Mouse (Mus musculus) forebrain, postnatal 0 days (tissue): ENCODE measurements around the gene Cacna1d. TPM values are rescaled to one million over a fixed set of nuclear protein-coding genes. Genes with fewer than 3 reads are reported as not detected.

Source experiments
- ATAC-seq: fragments of 200-750 bp; cut with Nextera tagmentation; 2 replicates; pipeline ENCODE4 v1.8.0; 2017; ENCODE audit warnings: mild to moderate bottlenecking, moderate library complexity
- DNase-seq: peaks from one replicate; pipeline ENCODE4 v3.0.0-alpha.2; 2015
- H3K27ac ChIP-seq: fragments of 300-500 bp; sonication (generic); 2 replicates; pipeline ENCODE4 v1.5.1; 2014; ENCODE audit warnings: low read depth, mild to moderate bottlenecking, antibody characterized with exemption, low read length, moderate library complexity, mixed read lengths
- H3K27me3 ChIP-seq: fragments of 300-500 bp; sonication (generic); 2 replicates; pipeline ENCODE4 v1.6.1; 2014; ENCODE audit warnings: mild to moderate bottlenecking, low read length, mixed read lengths; ENCODE audit not compliant: insufficient read depth
- H3K36me3 ChIP-seq: fragments of 300-500 bp; sonication (generic); 2 replicates; pipeline ENCODE4 v1.6.1; 2014; ENCODE audit warnings: mild to moderate bottlenecking, moderate library complexity; ENCODE audit not compliant: insufficient read depth
- H3K4me1 ChIP-seq: fragments of 300-500 bp; sonication (generic); 2 replicates; pipeline ENCODE4 v1.6.1; 2014; ENCODE audit warnings: antibody characterized with exemption; ENCODE audit not compliant: insufficient read depth
- H3K4me2 ChIP-seq: fragments of 300-500 bp; sonication (generic); 2 replicates; pipeline ENCODE4 v1.6.1; 2014; ENCODE audit warnings: low read depth, mild to moderate bottlenecking, moderate library complexity
- H3K4me3 ChIP-seq: fragments of 300-500 bp; sonication (generic); 2 replicates; pipeline ENCODE4 v1.5.1; 2014; ENCODE audit warnings: low read depth, low read length, mixed read lengths
- H3K9ac ChIP-seq: fragments of 300-500 bp; sonication (generic); 2 replicates; pipeline ENCODE4 v1.6.1; 2014; ENCODE audit warnings: mild to moderate bottlenecking
- H3K9me3 ChIP-seq: fragments of 300-500 bp; sonication (generic); 2 replicates; pipeline ENCODE4 v1.6.1; 2016; ENCODE audit warnings: low read length
- CTCF ChIP-seq: sonication (generic); IDR thresholded peaks from 2 replicates; pipeline ENCODE4 v1.5.1; 2016; ENCODE audit warnings: antibody characterized with exemption, control low read depth, low read depth
- WGBS: fragments of 180-500 bp; shearing (Covaris S2); extraction: QIAGEN DNeasy Blood & Tissue Kit; methylation state at CpG from one replicate; pipeline ENCODE4 v1.1.7; 2014; 5-methylcytosine and 5-hydroxymethylcytosine counted together
- polyA plus RNA-seq: library from polyadenylated mRNA; unstranded; fragments of >200 nt; fragmentation: Nextera tagmentation; extraction: Ambion mirVana; gene quantifications from 2 replicates; pipeline ENCODE4 v1.2.1, GENCODE M21; 2015
- total RNA-seq: library from RNA; depleted of rRNA; stranded (reverse); fragments of >200 nt; gene quantifications from 2 replicates; pipeline ENCODE4 v1.2.3, GENCODE M21; 2014

Cacna1d gene
- total and polyA plus RNA-seq, 2 experiments from 2014 or later = 7.2 to 31.3 TPM

DNA sequence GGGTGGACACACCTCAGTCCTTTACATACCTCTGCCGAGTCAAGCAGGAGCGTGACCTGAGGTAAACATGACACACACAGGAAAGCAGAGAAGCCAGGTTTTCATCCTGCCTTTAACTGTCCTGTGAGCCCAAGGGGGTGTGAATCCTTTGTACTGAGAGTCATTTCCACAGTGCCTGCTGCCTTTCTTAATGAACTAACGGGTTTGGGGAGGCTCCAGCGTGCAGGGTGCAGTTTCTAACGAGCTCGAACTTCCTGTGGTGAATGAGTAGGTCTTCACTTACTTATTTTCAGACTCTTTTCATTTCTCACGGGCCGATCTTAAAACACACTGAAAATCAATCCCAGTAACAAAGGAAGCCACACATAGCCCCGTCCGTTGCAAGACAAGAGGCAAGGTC lies 476.8 kb downstream of the Cacna1d start:
- TF ChIP-seq CTCF = no peak
- Histone ChIP-seq H3K36me3 (no peaks in the 10 kb centered on the region), H3K4me2 (no peak overlapping the region), H3K27ac (no peak overlapping the region), H3K9me3 (no peaks in the 10 kb centered on the region), H3K27me3 (no peaks in the 10 kb centered on the region), H3K9ac (no peak overlapping the region), H3K4me3 (no peak overlapping the region), H3K4me1 (peaks cover 3% of the 10 kb centered on the region; the same call in 1 of the 2 replicates)
- WGBS = 37% methylated on average over 10 of the region's 10 CpGs
- ATAC-seq (no peak), DNase-seq (no peak)

DNA sequence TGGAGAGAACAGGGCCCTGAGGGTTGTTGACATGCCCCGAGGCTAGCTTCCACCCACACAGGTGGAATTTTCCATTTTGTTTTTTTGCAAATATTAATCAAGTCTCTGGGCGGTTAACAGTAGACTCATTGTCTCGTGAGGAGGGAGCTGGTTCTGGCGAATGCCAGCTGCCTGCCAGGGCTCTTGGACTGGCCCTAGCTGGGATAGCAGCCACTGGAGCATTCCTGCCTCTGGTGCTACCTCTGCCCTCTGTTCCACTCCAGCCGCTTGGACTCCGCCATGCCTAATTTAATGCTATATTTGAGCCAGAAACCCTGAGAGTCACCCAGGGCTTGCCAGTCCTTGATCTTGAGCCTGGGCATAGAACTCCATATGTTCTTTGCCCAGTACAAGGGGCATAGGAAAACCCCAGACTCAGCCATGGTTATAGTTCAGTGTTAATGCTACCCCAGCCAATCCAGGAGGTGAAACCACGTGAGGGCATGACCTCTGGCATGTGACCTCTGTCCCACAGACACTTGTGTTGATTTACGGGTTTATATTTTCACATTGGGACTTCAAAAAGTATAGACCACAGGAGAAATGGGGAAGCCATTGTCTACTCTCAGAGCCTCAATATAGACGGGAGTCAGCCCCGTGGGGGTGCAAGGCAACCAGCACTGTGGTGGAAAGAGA lies 479.2 kb downstream of the Cacna1d start:
- Histone ChIP-seq H3K4me3 (no peak overlapping the region), H3K4me1 (peaks cover 11% of the 10 kb centered on the region), H3K27ac (no peak overlapping the region), H3K27me3 (no peaks in the 10 kb centered on the region), H3K9ac (no peak overlapping the region), H3K4me2 (no peak overlapping the region), H3K9me3 (no peaks in the 10 kb centered on the region), H3K36me3 (no peaks in the 10 kb centered on the region)
- DNase-seq (no peak), ATAC-seq (0 out of 2 replicates have a peak, but pooled peaks have one; percentile 36)
- TF ChIP-seq CTCF = no peak
- WGBS = 67% methylated on average over 10 of the region's 10 CpGs

DNA sequence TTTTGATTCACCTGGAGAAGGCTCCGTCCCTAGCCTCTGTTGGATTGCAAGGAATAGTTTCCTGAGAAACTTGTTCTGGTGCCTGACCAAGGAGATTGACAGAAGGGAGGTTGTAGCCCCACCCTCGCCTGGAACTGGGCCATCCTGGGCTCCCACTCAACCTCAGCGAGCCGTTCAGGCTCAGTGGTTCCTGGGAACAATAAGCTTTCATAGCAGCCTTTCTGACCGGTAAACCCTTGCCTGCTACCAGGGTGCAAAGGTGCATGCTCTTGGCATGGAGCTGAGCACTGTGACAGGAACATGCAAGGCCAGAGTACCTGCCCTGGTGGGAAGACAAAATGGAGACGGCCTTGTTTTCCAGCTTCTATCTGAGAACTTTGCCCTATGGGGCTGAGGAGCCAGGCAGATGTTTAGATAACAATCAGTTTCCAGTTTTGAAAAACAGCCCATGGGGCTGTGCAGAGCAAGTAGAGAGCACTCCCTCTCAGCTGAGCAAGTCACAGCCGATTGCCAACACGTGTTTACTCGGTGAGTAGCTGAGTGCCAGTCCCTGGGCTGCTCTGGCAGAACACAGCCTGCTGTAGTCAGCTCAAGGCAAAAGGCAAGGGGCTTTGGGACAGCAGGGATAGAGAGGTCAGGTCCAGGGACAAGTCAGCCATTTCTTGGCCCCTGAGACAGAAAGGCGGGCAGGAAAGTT lies 481.2 kb downstream of the Cacna1d start:
- no peak; the same call in 1 of the 2 replicates for ATAC-seq
- DNase-seq = peak; percentile 58
- Histone ChIP-seq H3K27ac (no peak overlapping the region; the same call in 1 of the 2 replicates), H3K27me3 (no peaks in the 10 kb centered on the region), H3K9me3 (no peaks in the 10 kb centered on the region), H3K36me3 (no peaks in the 10 kb centered on the region), H3K4me1 (peaks cover 11% of the 10 kb centered on the region), H3K4me3 (no peak overlapping the region), H3K4me2 (no peak overlapping the region), H3K9ac (no peak overlapping the region)
- no peak for TF ChIP-seq CTCF
- 47% methylated on average over 10 of the region's 10 CpGs for WGBS

- DNase-seq (peak; percentile 42), ATAC-seq (peak; percentile 61)
- TF ChIP-seq CTCF = no peak
- no peak within 1 kb of the TSS for H3K27ac ChIP-seq
- WGBS = 11% methylated on average over 54 of the region's 54 CpGs
- H3K4me1 ChIP-seq = peaks cover 11% of the 10 kb centered on the region
- H3K9me3 ChIP-seq = no peaks in the 10 kb centered on the region
- H3K36me3 ChIP-seq = no peaks in the 10 kb centered on the region
- H3K9ac ChIP-seq = peak within 1 kb of the TSS; percentile 53
- no peaks in the 10 kb centered on the region for H3K27me3 ChIP-seq
- peak within 1 kb of the TSS; percentile 43 for H3K4me3 ChIP-seq
- peak within 1 kb of the TSS; percentile 89 for H3K4me2 ChIP-seq
Measured at GRCm38 (mm10) chr14:30008733-30009575, 482.3 kb downstream of the Cacna1d start, which contains the start of the genes Il17rb and Chdh. Gene Il17rb (minus strand): TSS chr14:30008896. Gene Chdh (plus strand): TSS chr14:30009023.

GRCm38 (mm10) chr14:29999475-29999811 lies 491.8 kb downstream of the Cacna1d start:
- no peak overlapping the region for H3K9ac ChIP-seq
- no peaks in the 10 kb centered on the region for H3K9me3 ChIP-seq
- H3K4me3 ChIP-seq = no peak overlapping the region
- WGBS = 92% methylated on average over 3 of the region's 3 CpGs
- no peaks in the 10 kb centered on the region; the same call in 1 of the 2 replicates for H3K4me1 ChIP-seq
- H3K36me3 ChIP-seq = peaks cover 29% of the 10 kb centered on the region
- no peak overlapping the region for H3K4me2 ChIP-seq
- TF ChIP-seq CTCF = no peak
- ATAC-seq = no peak
- no peaks in the 10 kb centered on the region for H3K27me3 ChIP-seq
- no peak overlapping the region for H3K27ac ChIP-seq
- DNase-seq = no peak

DNA sequence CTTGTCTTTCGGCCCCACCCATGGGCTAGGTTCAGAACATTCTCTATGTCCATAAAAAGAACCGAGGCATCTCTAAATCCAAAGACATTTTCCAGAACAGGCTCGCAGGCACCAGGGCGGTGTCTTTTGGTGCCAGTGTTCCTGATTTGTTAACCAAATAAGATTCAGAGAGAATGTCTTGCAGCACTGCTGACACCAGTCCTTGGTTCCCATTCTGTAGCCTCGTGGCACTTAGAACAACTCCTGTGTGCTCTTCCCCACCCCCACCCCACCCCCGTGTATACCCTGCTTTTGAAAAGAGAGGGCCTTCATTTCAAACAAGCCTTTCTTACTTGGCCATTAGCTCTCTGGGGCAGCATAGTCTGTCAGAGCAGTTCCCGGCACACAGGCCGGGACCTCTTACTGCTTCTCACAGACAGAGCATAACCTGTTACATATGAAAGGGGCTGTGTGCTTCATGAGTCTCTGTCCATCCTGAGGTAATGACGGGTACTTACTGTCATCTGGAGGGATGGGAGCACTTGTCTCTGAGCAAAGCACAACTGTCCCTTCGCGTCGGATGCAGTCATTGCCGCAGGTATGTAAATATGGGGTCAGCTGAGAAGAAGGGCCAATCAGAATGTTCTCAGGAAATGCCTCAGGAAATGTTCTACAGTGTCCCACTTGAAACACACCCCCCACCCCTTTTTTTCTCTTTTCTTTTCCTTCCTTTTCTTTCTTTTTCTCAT lies 492.3 kb downstream of the Cacna1d start:
- TF ChIP-seq CTCF = no peak
- Histone ChIP-seq H3K27me3 (no peaks in the 10 kb centered on the region), H3K27ac (no peak overlapping the region), H3K36me3 (peaks cover 32% of the 10 kb centered on the region), H3K4me2 (no peak overlapping the region), H3K4me3 (no peak overlapping the region), H3K9ac (no peak overlapping the region), H3K9me3 (no peaks in the 10 kb centered on the region), H3K4me1 (no peaks in the 10 kb centered on the region; the same call in 1 of the 2 replicates)
- ATAC-seq = peak; percentile 60
- DNase-seq = peak; percentile 16
- WGBS = 63% methylated on average over 13 of the region's 13 CpGs
